Mouse (Mus musculus) forebrain, embryonic 11.5 days (tissue): ENCODE data around the gene Junb. TPM values are rescaled to one million over a fixed set of nuclear protein-coding genes. Genes with fewer than 3 reads are reported as not detected.

Experiments used
- ATAC-seq: fragments of 200-750 bp; cut with Nextera tagmentation; replicated peaks from 2 replicates; pipeline ENCODE4 v1.8.0; 2017; ENCODE audit warnings: moderate TSS enrichment; ENCODE audit not compliant: low FRiP score
- DNase-seq: peaks from one replicate; pipeline ENCODE4 v3.0.0-alpha.2; 2017; ENCODE audit warnings: low spot score
- H3K27ac ChIP-seq: fragments of 300-500 bp; sonication (generic); 2 replicates; pipeline ENCODE4 v1.5.1; 2014; ENCODE audit warnings: low read depth, low read length
- H3K27me3 ChIP-seq: fragments of 300-500 bp; sonication (generic); 2 replicates; pipeline ENCODE4 v1.6.1; 2014; ENCODE audit warnings: mild to moderate bottlenecking, low read length, mixed read lengths; ENCODE audit not compliant: control insufficient read depth, insufficient read depth
- H3K36me3 ChIP-seq: fragments of 300-500 bp; sonication (generic); 2 replicates; pipeline ENCODE4 v1.6.1; 2014; ENCODE audit warnings: mild to moderate bottlenecking, low read length, moderate library complexity, mixed read lengths; ENCODE audit not compliant: control insufficient read depth, insufficient read depth
- H3K4me1 ChIP-seq: fragments of 300-500 bp; sonication (generic); replicated peaks from 2 replicates; pipeline ENCODE4 v1.6.1; 2014; ENCODE audit warnings: low read length, mixed read lengths; ENCODE audit not compliant: control insufficient read depth, insufficient read depth
- H3K4me2 ChIP-seq: fragments of 300-500 bp; sonication (generic); 2 replicates; pipeline ENCODE4 v1.6.1; 2014; ENCODE audit warnings: low read depth, mild to moderate bottlenecking, low read length, moderate library complexity, mixed read lengths; ENCODE audit not compliant: severe bottlenecking
- H3K4me3 ChIP-seq: fragments of 300-500 bp; sonication (generic); 2 replicates; pipeline ENCODE4 v1.5.1; 2014; ENCODE audit warnings: low read depth, low read length
- H3K9ac ChIP-seq: fragments of 300-500 bp; sonication (generic); 2 replicates; pipeline ENCODE4 v1.6.1; 2014; ENCODE audit warnings: low read length
- H3K9me3 ChIP-seq: fragments of 300-500 bp; sonication (generic); 2 replicates; pipeline ENCODE4 v1.6.1; 2016; ENCODE audit warnings: low read length, mixed read lengths; ENCODE audit not compliant: control insufficient read depth
- WGBS: fragments of 180-500 bp; shearing (Covaris S2); extraction: QIAGEN DNeasy Blood & Tissue Kit; methylation state at CpG from one replicate; pipeline ENCODE4 v1.1.7; 2014; 5-methylcytosine and 5-hydroxymethylcytosine counted together
- polyA plus RNA-seq: library from polyadenylated mRNA; unstranded; fragments of >200 nt; fragmentation: Nextera tagmentation; extraction: Ambion mirVana; gene quantifications from 2 replicates; pipeline ENCODE4 v1.2.1, GENCODE M21; 2014

Gene Junb
- polyA plus RNA-seq, 1 experiment from 2014 or later = 5.2 TPM

GRCm38 (mm10) chr8:84979599-84980421 is 1.3 kb upstream of the Junb start:
- no peak overlapping the region for H3K27ac ChIP-seq

GRCm38 (mm10) chr8:84977435-84978247 is 877 bp downstream of the Junb start:
- peaks cover 32% of the 10 kb centered on the region for H3K4me1 ChIP-seq
- peak overlapping the region; percentile 40 for H3K4me3 ChIP-seq
- peaks cover 3% of the 10 kb centered on the region; the same call in 1 of the 2 replicates for H3K36me3 ChIP-seq
- peak overlapping the region; percentile 24; the same call in 1 of the 2 replicates for H3K9ac ChIP-seq
- no peak overlapping the region for H3K27ac ChIP-seq
- H3K9me3 ChIP-seq = no peaks in the 10 kb centered on the region
- ATAC-seq (no peak), DNase-seq (peak; percentile 77)
- peaks cover 40% of the 10 kb centered on the region for H3K27me3 ChIP-seq
- 2% methylated on average over 69 of the region's 70 CpGs for WGBS
- peak overlapping the region; percentile 97 for H3K4me2 ChIP-seq

More at GRCm38 (mm10) chr8:84979599-84980421, 1.3 kb upstream of the Junb start:
- Histone ChIP-seq H3K4me2 (peak overlapping the region; percentile 97), H3K9me3 (no peaks in the 10 kb centered on the region), H3K9ac (peak overlapping the region; percentile 41; the same call in 1 of the 2 replicates), H3K36me3 (no peaks in the 10 kb centered on the region), H3K4me1 (peaks cover 36% of the 10 kb centered on the region), H3K27me3 (peaks cover 40% of the 10 kb centered on the region), H3K4me3 (peak overlapping the region; percentile 25)
- ATAC-seq (no peak; the same call in 1 of the 2 replicates), DNase-seq (peak; percentile 89)
- 2% methylated on average over 42 of the region's 42 CpGs for WGBS

- no peak for ATAC-seq
- 4% methylated on average over 25 of the region's 25 CpGs for WGBS
- H3K36me3 ChIP-seq = peaks cover 7% of the 10 kb centered on the region; the same call in 1 of the 2 replicates
- no peak for DNase-seq
- H3K4me2 ChIP-seq = peak overlapping the region; percentile 97
- peaks cover 32% of the 10 kb centered on the region for H3K4me1 ChIP-seq
- H3K4me3 ChIP-seq = peak overlapping the region; percentile 40
- 0 out of 2 replicates have a peak overlapping the region, but pooled peaks have one; percentile 31 for H3K9ac ChIP-seq
- no peak overlapping the region for H3K27ac ChIP-seq
- no peaks in the 10 kb centered on the region for H3K9me3 ChIP-seq
- H3K27me3 ChIP-seq = peaks cover 40% of the 10 kb centered on the region
Observed at GRCm38 (mm10) chr8:84976763-84977434, 1.6 kb downstream of the Junb start.

DNA sequence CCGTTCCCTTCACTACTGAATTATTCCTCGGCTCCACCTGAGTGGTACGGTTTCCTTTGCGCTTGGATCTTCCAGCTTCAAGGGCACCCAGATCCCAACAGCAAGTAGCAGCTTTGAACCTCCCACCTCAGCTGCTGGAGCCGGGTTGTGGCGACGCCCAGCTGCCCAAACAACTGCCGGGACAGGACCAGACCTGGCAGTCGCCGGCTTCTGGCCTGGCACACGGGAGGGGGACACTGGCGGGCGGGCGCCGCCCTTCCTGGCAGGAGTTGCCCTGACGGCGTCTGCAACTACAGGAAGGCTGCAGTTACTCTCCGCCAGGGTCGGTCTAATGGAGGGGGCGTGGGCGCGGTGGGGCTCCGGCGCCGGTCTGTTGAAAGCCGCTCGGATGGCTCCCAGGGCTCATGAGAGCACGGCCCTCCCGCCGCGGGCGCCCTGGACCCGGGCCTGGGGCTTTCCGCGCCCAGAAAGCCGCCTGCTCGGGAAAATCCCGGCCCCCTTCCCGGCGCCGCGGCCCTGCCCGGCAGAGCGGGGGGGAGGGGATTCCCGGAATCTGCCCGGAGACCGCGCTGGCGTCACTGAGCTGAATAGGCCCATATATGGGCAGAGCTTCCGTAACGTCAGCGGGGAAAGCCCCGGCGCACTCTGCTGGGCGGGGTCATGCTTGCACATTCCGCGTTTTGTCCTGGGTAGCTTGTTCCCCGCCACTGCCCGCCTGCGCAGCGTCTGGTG is 2.3 kb downstream of the Junb start:
- Histone ChIP-seq H3K27ac (no peak overlapping the region), H3K9me3 (no peaks in the 10 kb centered on the region), H3K4me2 (peak overlapping the region; percentile 97), H3K9ac (peak overlapping the region; percentile 41), H3K4me1 (peaks cover 32% of the 10 kb centered on the region), H3K27me3 (peaks cover 38% of the 10 kb centered on the region), H3K4me3 (peak overlapping the region; percentile 40), H3K36me3 (peaks cover 11% of the 10 kb centered on the region; the same call in 1 of the 2 replicates)
- ATAC-seq (peak; percentile 87), DNase-seq (peak; percentile 97)
- 1% methylated on average over 56 of the region's 61 CpGs for WGBS

- Histone ChIP-seq H3K9me3 (no peaks in the 10 kb centered on the region), H3K4me3 (no peak overlapping the region), H3K27ac (no peak overlapping the region), H3K27me3 (peaks cover 32% of the 10 kb centered on the region), H3K4me2 (peak overlapping the region; percentile 97; the same call in 1 of the 2 replicates), H3K36me3 (peaks cover 11% of the 10 kb centered on the region; the same call in 1 of the 2 replicates), H3K9ac (no peak overlapping the region), H3K4me1 (peaks cover 33% of the 10 kb centered on the region)
- ATAC-seq = no peak
- DNase-seq = peak; percentile 77
- WGBS = 29% methylated on average over 7 of the region's 7 CpGs
Observed at GRCm38 (mm10) chr8:84975434-84975833, 3.1 kb downstream of the Junb start.

DNA sequence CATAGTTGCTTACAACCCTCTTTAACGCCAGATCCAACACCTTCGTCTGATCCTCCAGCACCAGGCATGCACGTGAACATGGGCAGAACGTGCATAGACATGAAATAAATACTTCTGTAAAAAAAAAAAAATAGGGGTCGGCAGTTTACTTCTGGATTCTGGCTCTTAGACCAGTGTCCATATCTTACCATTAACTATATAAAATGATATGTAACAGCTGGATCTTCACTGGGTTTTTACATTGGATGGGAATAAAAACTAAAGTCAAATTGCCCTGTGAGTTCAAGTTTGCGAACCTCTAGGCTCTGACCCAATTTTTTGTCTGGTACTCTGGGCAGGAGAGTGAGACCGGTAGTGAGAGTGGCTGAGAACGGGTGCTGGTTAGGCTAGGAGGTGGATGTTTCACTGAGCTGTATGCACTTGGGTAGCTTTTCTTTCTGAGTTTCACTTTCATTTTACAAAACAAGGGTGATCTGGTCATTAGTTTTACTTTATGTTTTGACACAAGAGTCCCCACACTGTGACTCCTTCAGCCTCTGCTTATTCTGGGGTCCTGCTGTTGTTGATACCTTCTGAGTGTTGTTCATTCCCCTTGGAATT is 3.9 kb downstream of the Junb start:
- H3K4me1 ChIP-seq = peaks cover 29% of the 10 kb centered on the region
- H3K9ac ChIP-seq = no peak overlapping the region
- no peak overlapping the region for H3K27ac ChIP-seq
- H3K36me3 ChIP-seq = peaks cover 11% of the 10 kb centered on the region; the same call in 1 of the 2 replicates
- H3K4me2 ChIP-seq = no peak overlapping the region
- ATAC-seq (no peak), DNase-seq (no peak)
- WGBS = 87% methylated on average over 8 of the region's 8 CpGs
- no peak overlapping the region for H3K4me3 ChIP-seq
- no peaks in the 10 kb centered on the region for H3K9me3 ChIP-seq
- peaks cover 27% of the 10 kb centered on the region for H3K27me3 ChIP-seq

DNA sequence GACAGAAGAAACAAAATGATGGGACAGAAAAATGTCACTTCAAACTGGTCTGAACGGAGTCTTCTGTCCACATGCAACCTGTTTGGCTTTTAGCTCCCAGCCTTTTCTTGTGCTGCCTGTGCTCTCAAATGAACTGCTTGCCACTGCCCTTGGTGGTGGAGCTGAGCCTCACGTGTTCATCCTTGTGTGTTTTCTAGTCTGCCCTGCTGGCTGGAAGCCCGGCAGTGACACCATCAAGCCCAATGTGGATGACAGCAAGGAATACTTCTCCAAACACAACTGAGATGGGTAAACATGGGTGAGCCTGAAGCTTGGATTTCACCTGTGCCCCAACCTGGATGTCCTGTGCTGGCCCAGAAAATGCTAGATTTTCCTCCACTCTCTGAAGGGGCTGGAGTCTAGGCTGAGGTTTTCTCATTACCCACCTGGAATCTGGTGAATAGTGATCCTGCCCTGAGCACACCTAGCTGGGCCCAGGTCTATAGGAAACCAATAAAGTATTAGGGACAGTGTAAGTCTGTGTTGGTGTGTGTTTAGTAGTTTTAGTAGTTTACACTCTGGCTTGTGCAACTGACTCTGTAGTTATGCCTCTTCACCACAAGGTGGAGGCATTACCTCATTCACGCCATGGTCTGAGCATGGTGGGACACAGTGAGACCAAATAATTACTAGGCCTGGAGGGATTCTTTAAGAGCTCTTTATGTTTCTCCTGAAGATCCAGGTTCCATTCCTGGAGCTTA is 4.5 kb downstream of the Junb start:
- Histone ChIP-seq H3K27ac (no peak overlapping the region), H3K4me1 (peaks cover 27% of the 10 kb centered on the region), H3K27me3 (peaks cover 20% of the 10 kb centered on the region), H3K4me2 (no peak overlapping the region), H3K9ac (no peak overlapping the region), H3K9me3 (no peaks in the 10 kb centered on the region), H3K4me3 (no peak overlapping the region), H3K36me3 (peaks cover 11% of the 10 kb centered on the region; the same call in 1 of the 2 replicates)
- no peak for DNase-seq
- ATAC-seq = no peak
- 64% methylated on average over 4 of the region's 4 CpGs for WGBS
